Mouse (Mus musculus): ENCODE data around the gene Polr2l. TPM values are rescaled to one million over a fixed set of nuclear protein-coding genes. Genes with fewer than 3 reads are reported as not detected.

Gene Polr2l
- polyA plus RNA-seq, 1 experiment from 2014 or later: 75.8 TPM

DNA sequence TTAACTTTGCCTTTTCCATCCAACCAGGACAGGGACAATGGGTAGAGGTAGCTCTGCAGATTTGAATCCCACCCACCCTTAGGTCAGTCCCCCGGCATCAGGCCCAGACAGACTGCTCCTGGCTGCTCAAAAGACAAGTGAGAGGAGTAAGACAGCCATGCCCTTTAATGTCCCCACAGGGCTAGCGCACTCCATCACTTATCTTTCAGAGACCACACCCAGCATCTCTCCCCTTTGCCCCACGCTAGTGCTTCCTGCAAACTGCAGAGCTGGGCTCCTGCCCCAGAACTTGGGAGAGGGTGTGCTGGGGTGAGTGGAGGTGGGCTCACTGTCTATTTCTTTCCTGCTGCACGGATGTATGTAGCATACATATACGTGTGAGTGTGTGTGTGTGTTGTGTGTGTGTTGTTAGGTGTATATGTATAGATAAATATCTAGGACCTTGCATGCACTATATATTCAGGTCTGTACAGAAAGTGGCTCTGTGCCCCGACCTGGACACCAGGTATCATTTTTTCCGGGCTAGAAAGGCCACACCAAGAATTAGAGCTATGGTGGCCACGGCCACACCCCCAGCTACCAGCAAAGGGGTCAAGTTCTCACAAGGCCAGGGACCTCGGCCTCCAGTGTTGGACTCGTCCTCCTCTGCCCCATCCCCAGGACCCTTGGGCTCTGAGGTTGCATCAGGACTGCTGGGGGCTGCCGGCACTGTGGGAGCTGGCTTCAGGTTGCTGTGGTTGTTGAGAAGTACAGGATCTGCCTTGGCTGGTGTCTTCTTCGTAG lies 47.8 kb downstream of the Polr2l start:
- Histone ChIP-seq H3K27me3 (replicated peaks; ENCODE audit: control insufficient read depth, insufficient read depth, low read length) (no peaks in the 10 kb centered on the region), H3K4me3 (ENCODE audit: low read length) (no peak overlapping the region), H3K36me3 (ENCODE audit: control insufficient read depth, insufficient read depth, low read length) (peaks cover 21% of the 10 kb centered on the region), H3K27ac (ENCODE audit: low read depth, low read length) (no peak overlapping the region), H3K9ac (ENCODE audit: low read depth, low read length) (no peak overlapping the region), H3K4me2 (ENCODE audit: low read length) (no peak overlapping the region), H3K9me3 (ENCODE audit: control insufficient read depth, low read length) (no peaks in the 10 kb centered on the region), H3K4me1 (ENCODE audit: control insufficient read depth, insufficient read depth, low read depth, low read length) (peaks cover 13% of the 10 kb centered on the region)
- 87% methylated on average over 12 of the region's 12 CpGs for WGBS
- no peak for ATAC-seq

DNA sequence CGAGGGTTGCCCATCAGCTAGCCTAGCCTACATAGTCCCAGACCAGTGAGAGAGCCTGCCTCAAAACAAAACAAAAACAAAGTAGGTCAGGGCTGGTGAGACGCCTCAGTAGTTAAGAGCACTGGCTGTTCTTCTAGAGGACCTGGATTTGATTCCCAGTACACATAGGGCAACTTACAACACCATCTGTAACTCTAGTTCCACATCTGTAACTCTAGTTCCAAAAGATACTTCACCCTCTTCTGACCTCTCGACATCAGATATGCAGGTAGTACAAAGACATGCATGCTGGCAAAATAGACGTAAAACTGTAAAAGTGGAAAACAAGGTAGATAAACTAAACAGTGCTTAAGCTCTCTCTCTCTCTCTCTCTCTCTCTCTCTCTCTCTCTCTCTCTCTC lies 51.1 kb downstream of the Polr2l start:
- Histone ChIP-seq H3K27me3 (replicated peaks; ENCODE audit: control insufficient read depth, insufficient read depth, low read length) (no peaks in the 10 kb centered on the region), H3K36me3 (ENCODE audit: control insufficient read depth, insufficient read depth, low read length) (peaks cover 8% of the 10 kb centered on the region; the same call in 1 of the 2 replicates), H3K9ac (ENCODE audit: low read depth, low read length) (no peak overlapping the region), H3K4me2 (ENCODE audit: low read length) (no peak overlapping the region), H3K4me1 (ENCODE audit: control insufficient read depth, insufficient read depth, low read depth, low read length) (peaks cover 6% of the 10 kb centered on the region), H3K27ac (ENCODE audit: low read depth, low read length) (no peak overlapping the region), H3K9me3 (ENCODE audit: control insufficient read depth, low read length) (no peaks in the 10 kb centered on the region), H3K4me3 (ENCODE audit: low read length) (no peak overlapping the region)
- 72% methylated on average over 4 of the region's 4 CpGs for WGBS
- no peak for ATAC-seq

Other genes starting within 250 kb of the Polr2l start
- gene Phrf1, start 246.3 kb downstream of the Polr2l start, polyA plus RNA-seq (2015; fragmentation: Nextera tagmentation; extraction: Ambion mirVana): 57.1 and 67.4 TPM in 2 replicates
- 1.8 and 2.0 TPM in 2 replicates for gene Irf7, start 208.7 kb downstream of the Polr2l start, polyA plus RNA-seq (2015; fragmentation: Nextera tagmentation; extraction: Ambion mirVana)
- 0.29 TPM in 1 of 2 replicates, not detected in the other for gene Cdhr5, start 198.3 kb downstream of the Polr2l start, polyA plus RNA-seq (2015; fragmentation: Nextera tagmentation; extraction: Ambion mirVana)
- gene Sct, start 196.0 kb downstream of the Polr2l start, polyA plus RNA-seq (2015; fragmentation: Nextera tagmentation; extraction: Ambion mirVana): 3.5 and 6.1 TPM in 2 replicates
- gene Drd4, start 183.1 kb downstream of the Polr2l start, polyA plus RNA-seq (2015; fragmentation: Nextera tagmentation; extraction: Ambion mirVana): 0.64 and 1.00 TPM in 2 replicates
- gene Deaf1, start 147.4 kb downstream of the Polr2l start, polyA plus RNA-seq (2015; fragmentation: Nextera tagmentation; extraction: Ambion mirVana): 202 and 206 TPM in 2 replicates
- gene Tmem80, start 147.4 kb downstream of the Polr2l start, polyA plus RNA-seq (2015; fragmentation: Nextera tagmentation; extraction: Ambion mirVana): 48.2 and 52.2 TPM in 2 replicates
- gene Eps8l2, start 136.3 kb downstream of the Polr2l start, polyA plus RNA-seq (2015; fragmentation: Nextera tagmentation; extraction: Ambion mirVana): 2.5 and 3.1 TPM in 2 replicates
- gene Taldo1, start 82.9 kb downstream of the Polr2l start, polyA plus RNA-seq (2015; fragmentation: Nextera tagmentation; extraction: Ambion mirVana): 276 and 284 TPM in 2 replicates
- gene Gatd1, start 61.0 kb downstream of the Polr2l start, polyA plus RNA-seq (2015; fragmentation: Nextera tagmentation; extraction: Ambion mirVana): 51.8 and 55.2 TPM in 2 replicates
- gene Cend1, start 45.6 kb downstream of the Polr2l start, polyA plus RNA-seq (2015; fragmentation: Nextera tagmentation; extraction: Ambion mirVana): 226 and 245 TPM in 2 replicates
- gene Slc25a22, start 37.2 kb downstream of the Polr2l start, polyA plus RNA-seq (2015; fragmentation: Nextera tagmentation; extraction: Ambion mirVana): 96.3 and 104 TPM in 2 replicates
- gene Pidd1, start 31.1 kb downstream of the Polr2l start, polyA plus RNA-seq (2015; fragmentation: Nextera tagmentation; extraction: Ambion mirVana): 2.8 and 4.5 TPM in 2 replicates
- gene Rplp2, start 27.8 kb downstream of the Polr2l start, polyA plus RNA-seq (2015; fragmentation: Nextera tagmentation; extraction: Ambion mirVana): 602 and 645 TPM in 2 replicates
- 20.0 and 20.9 TPM in 2 replicates for gene Pnpla2, start 19.9 kb downstream of the Polr2l start, polyA plus RNA-seq (2015; fragmentation: Nextera tagmentation; extraction: Ambion mirVana)
- gene Cracr2b, start 14.0 kb downstream of the Polr2l start, polyA plus RNA-seq (2015; fragmentation: Nextera tagmentation; extraction: Ambion mirVana): 7.9 and 10.8 TPM in 2 replicates
- 23.0 and 24.7 TPM in 2 replicates for gene Cd151, start 7.7 kb downstream of the Polr2l start, polyA plus RNA-seq (2015; fragmentation: Nextera tagmentation; extraction: Ambion mirVana)
- 68.3 and 71.0 TPM in 2 replicates for gene Tspan4, start 108 bp upstream of the Polr2l start, polyA plus RNA-seq (2015; fragmentation: Nextera tagmentation; extraction: Ambion mirVana)
- 54.4 and 56.7 TPM in 2 replicates for gene Chid1, start 64.7 kb upstream of the Polr2l start, polyA plus RNA-seq (2015; fragmentation: Nextera tagmentation; extraction: Ambion mirVana)
- gene Ap2a2, start 87.0 kb upstream of the Polr2l start, polyA plus RNA-seq (2015; fragmentation: Nextera tagmentation; extraction: Ambion mirVana): 118 and 136 TPM in 2 replicates
- gene Muc6, start 180.2 kb upstream of the Polr2l start, polyA plus RNA-seq (2015; fragmentation: Nextera tagmentation; extraction: Ambion mirVana): 0.19 and 0.29 TPM in 2 replicates
- gene Muc2, start 215.2 kb upstream of the Polr2l start, polyA plus RNA-seq (2015; fragmentation: Nextera tagmentation; extraction: Ambion mirVana): 0.40 and 0.58 TPM in 2 replicates

Data from hindbrain, embryonic 16.5 days (tissue).